Mouse (Mus musculus): ENCODE measurements around the gene Asap3. TPM values are rescaled to one million over a fixed set of nuclear protein-coding genes. Genes with fewer than 3 reads are reported as not detected.

The Asap3 gene
- polyA plus RNA-seq (2012; fragmentation: generic; extraction: Trizol), result 3.8 TPM
- long read RNA-seq, experiment 1, full-length matches to known transcripts, result 3 of 4 reads
- long read RNA-seq, experiment 1, partial matches to known transcripts, result 1 of 4 reads
- long read RNA-seq, experiment 1, other reads (novel, unspliced or antisense), result 0 of 4 reads
- long read RNA-seq, experiment 2, full-length matches to known transcripts, result 33 of 40 reads
- long read RNA-seq, experiment 2, partial matches to known transcripts, result 2 of 40 reads
- long read RNA-seq, experiment 2, other reads (novel, unspliced or antisense), result 5 of 40 reads

GRCm38 (mm10) chr4:136206033-136206893 lies at the start of gene Asap3:
Asap3 (plus strand) TSS chr4:136206365.
- Histone ChIP-seq H3K36me3 (ENCODE audit: control insufficient read depth, insufficient read depth) (no peaks in the 10 kb centered on the region), H3K27me3 (ENCODE audit: control insufficient read depth, insufficient read depth, insufficient read length) (no peaks in the 10 kb centered on the region)
- TF ChIP-seq CTCF (IDR thresholded peaks at IDR 0.05; ENCODE audit: control insufficient read depth, insufficient read depth, insufficient read length) (peak; percentile 23), USF1 (IDR thresholded peaks at IDR 0.05; ENCODE audit: low read depth) (no peak)

GRCm38 (mm10) chr4:136158498-136158897 lies 47.7 kb upstream of the Asap3 start:
- no peak for TF ChIP-seq CTCF (IDR thresholded peaks at IDR 0.05; ENCODE audit: control insufficient read depth, insufficient read depth, insufficient read length)
- TF ChIP-seq FOSL1 (IDR thresholded peaks at IDR 0.05; ENCODE audit: insufficient read depth, low read length, poor library complexity, severe bottlenecking), result no peak
- no peak for TF ChIP-seq MYOD1 (IDR thresholded peaks at IDR 0.05; ENCODE audit: control insufficient read depth, insufficient read length, low read depth)
- no peak for TF ChIP-seq MYOG (IDR thresholded peaks at IDR 0.05; ENCODE audit: control insufficient read depth, extremely low read depth, insufficient read length)
- no peak for TF ChIP-seq MAX (IDR thresholded peaks at IDR 0.05)
- no peak for TF ChIP-seq USF1 (IDR thresholded peaks at IDR 0.05; ENCODE audit: low read depth)
- no peak for TF ChIP-seq CEBPB (IDR thresholded peaks at IDR 0.05; ENCODE audit: low read depth)
- Histone ChIP-seq H3K79me3 (ENCODE audit: low read depth) (no peaks in the 10 kb centered on the region), H3K79me2 (ENCODE audit: control insufficient read depth, insufficient read depth) (no peaks in the 10 kb centered on the region), H3K27me3 (ENCODE audit: control insufficient read depth, insufficient read depth, insufficient read length) (no peaks in the 10 kb centered on the region), H3K4me3 (ENCODE audit: insufficient read depth, poor library complexity, severe bottlenecking) (no peak overlapping the region), H3K36me3 (ENCODE audit: control insufficient read depth, insufficient read depth) (no peaks in the 10 kb centered on the region), H3ac (ENCODE audit: control insufficient read depth, insufficient read length, low read depth) (no peak overlapping the region)

More at GRCm38 (mm10) chr4:136206033-136206893, at the start of gene Asap3:
- no peaks in the 10 kb centered on the region for H3K79me3 ChIP-seq (ENCODE audit: low read depth)
- H3ac ChIP-seq (ENCODE audit: control insufficient read depth, insufficient read length, low read depth), result peak within 1 kb of the TSS; percentile 80
- peak within 1 kb of the TSS; percentile 42 for H3K4me3 ChIP-seq (ENCODE audit: insufficient read depth, poor library complexity, severe bottlenecking)
- H3K79me2 ChIP-seq (ENCODE audit: control insufficient read depth, insufficient read depth), result peaks cover 5% of the 10 kb centered on the region

- TF ChIP-seq CEBPB (IDR thresholded peaks at IDR 0.05; ENCODE audit: low read depth), result no peak
- TF ChIP-seq MYOD1 (IDR thresholded peaks at IDR 0.05; ENCODE audit: control insufficient read depth, insufficient read length, low read depth), result no peak
- TF ChIP-seq MYOG (IDR thresholded peaks at IDR 0.05; ENCODE audit: control insufficient read depth, extremely low read depth, insufficient read length), result no peak
- TF ChIP-seq USF1 (IDR thresholded peaks at IDR 0.05; ENCODE audit: low read depth), result no peak
- TF ChIP-seq MAX (IDR thresholded peaks at IDR 0.05), result no peak
- peak; percentile 84 for TF ChIP-seq CTCF (IDR thresholded peaks at IDR 0.05; ENCODE audit: control insufficient read depth, insufficient read depth, insufficient read length)
- Histone ChIP-seq H3K27me3 (ENCODE audit: control insufficient read depth, insufficient read depth, insufficient read length) (no peaks in the 10 kb centered on the region), H3ac (ENCODE audit: control insufficient read depth, insufficient read length, low read depth) (no peak overlapping the region), H3K79me2 (ENCODE audit: control insufficient read depth, insufficient read depth) (no peaks in the 10 kb centered on the region), H3K36me3 (ENCODE audit: control insufficient read depth, insufficient read depth) (no peaks in the 10 kb centered on the region), H3K79me3 (ENCODE audit: low read depth) (no peaks in the 10 kb centered on the region), H3K4me3 (ENCODE audit: insufficient read depth, poor library complexity, severe bottlenecking) (no peak overlapping the region)
These were observed 46.3 kb upstream of the Asap3 start for GRCm38 (mm10) chr4:136159802-136160397.

GRCm38 (mm10) chr4:136163448-136163847 lies 42.7 kb upstream of the Asap3 start:
- Histone ChIP-seq H3ac (ENCODE audit: control insufficient read depth, insufficient read length, low read depth) (no peak overlapping the region), H3K36me3 (ENCODE audit: control insufficient read depth, insufficient read depth) (no peaks in the 10 kb centered on the region), H3K79me2 (ENCODE audit: control insufficient read depth, insufficient read depth) (no peaks in the 10 kb centered on the region), H3K4me3 (ENCODE audit: insufficient read depth, poor library complexity, severe bottlenecking) (no peak overlapping the region), H3K79me3 (ENCODE audit: low read depth) (no peaks in the 10 kb centered on the region), H3K27me3 (ENCODE audit: control insufficient read depth, insufficient read depth, insufficient read length) (no peaks in the 10 kb centered on the region)
- TF ChIP-seq CTCF (IDR thresholded peaks at IDR 0.05; ENCODE audit: control insufficient read depth, insufficient read depth, insufficient read length) (peak; percentile 89), FOSL1 (IDR thresholded peaks at IDR 0.05; ENCODE audit: insufficient read depth, low read length, poor library complexity, severe bottlenecking) (no peak)

- Histone ChIP-seq H3K79me2 (ENCODE audit: control insufficient read depth, insufficient read depth) (no peaks in the 10 kb centered on the region), H3K27me3 (ENCODE audit: control insufficient read depth, insufficient read depth, insufficient read length) (no peaks in the 10 kb centered on the region), H3K4me3 (ENCODE audit: insufficient read depth, poor library complexity, severe bottlenecking) (no peak overlapping the region), H3K79me3 (ENCODE audit: low read depth) (no peaks in the 10 kb centered on the region), H3K36me3 (ENCODE audit: control insufficient read depth, insufficient read depth) (no peaks in the 10 kb centered on the region), H3ac (ENCODE audit: control insufficient read depth, insufficient read length, low read depth) (no peak overlapping the region)
- no peak for TF ChIP-seq MYOG (IDR thresholded peaks at IDR 0.05; ENCODE audit: control insufficient read depth, extremely low read depth, insufficient read length)
- TF ChIP-seq CEBPB (IDR thresholded peaks at IDR 0.05; ENCODE audit: low read depth), result no peak
- TF ChIP-seq MAX (IDR thresholded peaks at IDR 0.05), result peak; percentile 54
- TF ChIP-seq MYOD1 (IDR thresholded peaks at IDR 0.05; ENCODE audit: control insufficient read depth, insufficient read length, low read depth), result peak; percentile 97
These were observed 41.2 kb upstream of the Asap3 start for GRCm38 (mm10) chr4:136164981-136165380.

Data from C2C12 (cell line).